Mouse (Mus musculus): ENCODE measurements around the gene Gsg1. TPM values are rescaled to one million over a fixed set of nuclear protein-coding genes. Genes with fewer than 3 reads are reported as not detected.

The Gsg1 gene
- 0.29 to 0.75 TPM in 2 of 3 replicates, not detected in the other for total RNA-seq (2017)

DNA sequence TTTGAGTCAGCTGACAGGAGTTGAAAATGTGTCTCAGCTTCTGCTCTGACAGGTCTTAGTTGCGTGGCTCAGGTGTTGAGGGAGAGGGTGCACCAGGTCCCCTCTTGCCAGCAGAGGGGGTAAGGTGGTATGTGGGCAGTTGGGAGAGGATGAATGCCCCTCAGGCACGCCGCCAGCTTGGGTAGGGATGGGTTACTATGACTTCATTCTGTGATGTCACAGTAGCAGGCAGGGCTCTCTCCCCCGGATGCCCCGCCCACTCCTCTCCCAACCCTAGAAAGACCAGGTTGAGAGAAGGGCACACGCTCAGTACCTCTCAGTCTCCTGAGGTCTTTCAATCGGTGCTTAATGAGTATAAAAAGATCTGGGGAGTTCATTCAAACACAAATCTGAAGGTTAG, at the start of gene Gsg1:
Gene Gsg1, minus strand, starts transcription at position 199 of the 400 bp plus-strand sequence.
- ATAC-seq (replicated peaks; ENCODE audit: insufficient number of reproducible peaks, low FRiP score, low TSS enrichment, poor library complexity, severe bottlenecking), result no peak

GRCm38 (mm10) chr6:135302421-135303125, 48.4 kb upstream of the Gsg1 start:
- no peak for ATAC-seq (replicated peaks; ENCODE audit: insufficient number of reproducible peaks, low FRiP score, low TSS enrichment, poor library complexity, severe bottlenecking)

DNA sequence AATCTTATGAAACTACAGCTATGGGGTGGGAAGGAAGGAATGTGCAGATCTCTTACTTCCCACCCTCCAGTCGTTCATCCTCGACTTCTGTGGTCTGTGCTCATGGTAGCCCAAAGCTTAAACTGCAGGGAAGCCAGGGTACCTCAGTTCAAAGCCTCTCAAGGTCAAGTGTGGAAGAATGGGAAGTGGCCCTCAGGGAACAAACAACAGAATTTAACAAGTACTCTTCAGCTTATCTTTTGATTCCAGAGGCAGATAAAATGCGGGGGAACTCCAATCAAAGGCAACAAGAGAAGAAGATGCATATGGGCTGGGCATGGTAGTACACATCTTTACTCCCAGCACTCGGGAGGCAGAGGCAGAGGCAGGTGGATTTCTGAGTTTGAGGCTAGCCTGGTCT, 46.3 kb upstream of the Gsg1 start:
- ATAC-seq (replicated peaks; ENCODE audit: insufficient number of reproducible peaks, low FRiP score, low TSS enrichment, poor library complexity, severe bottlenecking), result no peak

DNA sequence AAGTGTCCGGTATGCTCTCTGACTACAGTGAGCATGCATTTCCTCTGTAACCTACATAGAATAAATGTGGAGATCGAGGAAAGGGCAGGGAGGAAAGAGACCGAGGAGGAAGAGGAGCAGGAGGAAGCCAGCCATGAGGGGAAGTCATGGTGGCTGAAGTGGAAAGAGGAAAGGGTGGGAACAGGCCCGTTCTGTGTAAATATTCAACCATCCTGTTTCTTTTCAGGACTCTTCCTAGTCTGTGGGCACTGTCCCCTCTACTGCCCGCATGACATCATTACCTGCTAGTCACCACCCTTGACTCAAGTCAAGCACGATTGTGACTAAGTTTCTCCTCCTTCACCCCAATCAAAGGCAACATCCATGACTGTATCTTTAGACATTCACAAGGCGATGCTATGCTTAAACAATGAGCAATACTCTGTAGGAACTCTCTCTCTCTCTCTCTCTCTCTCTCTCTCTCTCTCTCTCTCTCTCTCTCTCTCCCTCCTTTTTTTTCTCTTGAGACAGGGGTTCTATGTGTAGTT, 44.9 kb upstream of the Gsg1 start:
- ATAC-seq (replicated peaks; ENCODE audit: insufficient number of reproducible peaks, low FRiP score, low TSS enrichment, poor library complexity, severe bottlenecking), result no peak

- ATAC-seq (replicated peaks; ENCODE audit: insufficient number of reproducible peaks, low FRiP score, low TSS enrichment, poor library complexity, severe bottlenecking), result no peak
Measured at GRCm38 (mm10) chr6:135297570-135297969, 43.4 kb upstream of the Gsg1 start.

DNA sequence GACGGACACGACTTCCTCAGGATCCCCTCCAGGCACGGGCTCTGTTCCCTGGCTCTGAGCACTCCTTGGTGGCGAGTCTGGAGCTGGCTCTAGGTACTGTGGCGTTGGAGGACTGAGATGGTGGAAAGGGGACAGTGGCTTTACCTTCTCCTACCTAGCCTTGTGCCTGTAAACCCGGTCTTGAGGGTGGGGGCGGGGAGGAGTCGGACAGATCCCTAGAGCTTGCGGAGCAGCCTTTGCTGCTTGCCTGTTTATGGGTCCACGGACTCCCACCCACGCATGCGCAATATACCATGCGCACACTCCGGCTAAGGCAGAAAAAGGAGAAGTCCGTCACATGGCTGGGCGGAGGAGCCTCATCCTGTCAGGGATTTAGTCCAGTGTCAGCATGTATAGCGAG, 42.1 kb upstream of the Gsg1 start:
- peak; percentile 91 for ATAC-seq (replicated peaks; ENCODE audit: insufficient number of reproducible peaks, low FRiP score, low TSS enrichment, poor library complexity, severe bottlenecking)

DNA sequence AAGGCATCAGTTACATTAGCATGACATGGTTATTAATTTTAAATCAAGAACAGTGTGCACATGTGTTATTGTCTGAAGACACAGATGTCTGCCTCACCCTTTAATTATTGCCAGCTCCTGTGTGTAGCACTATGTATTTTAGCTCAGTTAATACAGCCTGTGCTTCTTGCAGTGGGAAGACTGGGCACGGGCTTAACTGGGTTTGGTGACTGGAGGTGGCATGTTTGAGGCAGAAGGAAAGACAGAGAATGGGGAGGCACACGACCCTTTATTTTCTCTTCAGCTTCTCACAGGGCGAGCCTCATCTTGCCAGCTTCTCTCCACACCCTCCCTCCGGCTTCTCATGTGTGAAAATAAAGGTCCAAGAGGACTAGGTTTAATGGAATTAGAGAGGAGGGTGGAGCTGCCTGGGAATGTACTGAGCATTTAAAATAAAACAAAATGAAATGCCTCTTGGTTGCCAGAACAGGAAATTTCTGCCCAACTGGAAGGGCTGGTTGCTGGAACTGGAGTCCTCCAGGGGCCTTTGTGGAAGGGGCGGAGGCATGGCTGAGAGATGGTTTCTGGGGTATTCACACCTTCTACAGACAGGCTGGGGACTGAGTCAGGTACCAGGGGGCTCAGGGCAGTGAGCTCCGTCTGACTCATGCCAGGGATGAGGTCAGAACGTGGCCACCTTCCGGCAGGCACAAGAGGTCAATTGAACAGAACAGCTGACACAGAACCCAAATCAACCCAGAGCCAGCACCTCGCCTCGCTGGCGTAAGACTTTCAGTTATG, 41.1 kb upstream of the Gsg1 start:
- ATAC-seq (replicated peaks; ENCODE audit: insufficient number of reproducible peaks, low FRiP score, low TSS enrichment, poor library complexity, severe bottlenecking), result no peak

GRCm38 (mm10) chr6:135294150-135294549, 40.0 kb upstream of the Gsg1 start:
- no peak for ATAC-seq (replicated peaks; ENCODE audit: insufficient number of reproducible peaks, low FRiP score, low TSS enrichment, poor library complexity, severe bottlenecking)

- no peak for ATAC-seq (replicated peaks; ENCODE audit: insufficient number of reproducible peaks, low FRiP score, low TSS enrichment, poor library complexity, severe bottlenecking)
Measured at GRCm38 (mm10) chr6:135292391-135292790, 38.2 kb upstream of the Gsg1 start.

DNA sequence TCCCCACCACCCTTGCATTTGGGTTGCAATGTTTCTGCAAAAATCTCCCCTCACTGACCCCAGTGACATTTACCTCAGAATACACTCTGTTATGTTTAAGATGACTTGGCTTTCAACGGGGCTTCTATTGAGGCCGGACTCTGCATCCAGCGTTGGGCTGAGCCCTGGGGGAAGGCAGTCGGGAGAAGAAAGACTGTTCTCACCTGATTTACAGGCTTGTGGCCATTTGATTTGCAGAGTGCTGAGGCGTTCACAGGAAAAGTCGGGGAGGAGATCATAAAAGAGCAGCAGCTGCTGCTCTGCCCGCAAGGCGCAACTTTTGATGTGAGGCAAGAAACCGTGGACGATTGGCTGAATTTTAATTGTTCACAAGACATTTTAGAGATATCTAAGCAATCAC, 25.7 kb upstream of the Gsg1 start:
- no peak for ATAC-seq (replicated peaks; ENCODE audit: insufficient number of reproducible peaks, low FRiP score, low TSS enrichment, poor library complexity, severe bottlenecking)

GRCm38 (mm10) chr6:135279286-135279685, 25.1 kb upstream of the Gsg1 start:
- no peak for ATAC-seq (replicated peaks; ENCODE audit: insufficient number of reproducible peaks, low FRiP score, low TSS enrichment, poor library complexity, severe bottlenecking)

- ATAC-seq (replicated peaks; ENCODE audit: insufficient number of reproducible peaks, low FRiP score, low TSS enrichment, poor library complexity, severe bottlenecking), result no peak
Measured at GRCm38 (mm10) chr6:135278302-135278701, 24.2 kb upstream of the Gsg1 start.

- no peak for ATAC-seq (replicated peaks; ENCODE audit: insufficient number of reproducible peaks, low FRiP score, low TSS enrichment, poor library complexity, severe bottlenecking)
Measured at GRCm38 (mm10) chr6:135276474-135277295, 22.5 kb upstream of the Gsg1 start.

- ATAC-seq (replicated peaks; ENCODE audit: insufficient number of reproducible peaks, low FRiP score, low TSS enrichment, poor library complexity, severe bottlenecking), result no peak
Measured at GRCm38 (mm10) chr6:135275231-135275630, 21.1 kb upstream of the Gsg1 start.

- ATAC-seq (replicated peaks; ENCODE audit: insufficient number of reproducible peaks, low FRiP score, low TSS enrichment, poor library complexity, severe bottlenecking), result no peak
Measured at GRCm38 (mm10) chr6:135273066-135273465, 18.9 kb upstream of the Gsg1 start.

DNA sequence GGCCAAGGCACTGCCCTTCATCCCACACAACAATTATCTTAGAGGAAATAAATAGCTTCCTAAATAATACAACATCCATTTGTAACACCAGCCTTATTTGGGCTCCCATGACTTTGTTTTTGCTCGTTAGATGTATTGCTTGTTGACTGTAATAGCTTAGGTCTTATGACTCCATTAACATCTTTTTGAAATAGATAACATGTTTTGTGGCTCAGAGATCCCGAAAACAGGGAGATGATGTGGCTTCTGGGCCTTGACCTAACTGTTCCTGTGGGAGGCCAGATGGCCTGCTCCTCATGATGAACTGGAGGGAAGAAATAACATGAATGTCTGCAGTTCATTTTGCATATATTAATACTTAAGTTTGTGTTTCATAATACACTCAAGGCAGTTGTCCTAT, 17.6 kb upstream of the Gsg1 start:
- no peak for ATAC-seq (replicated peaks; ENCODE audit: insufficient number of reproducible peaks, low FRiP score, low TSS enrichment, poor library complexity, severe bottlenecking)

DNA sequence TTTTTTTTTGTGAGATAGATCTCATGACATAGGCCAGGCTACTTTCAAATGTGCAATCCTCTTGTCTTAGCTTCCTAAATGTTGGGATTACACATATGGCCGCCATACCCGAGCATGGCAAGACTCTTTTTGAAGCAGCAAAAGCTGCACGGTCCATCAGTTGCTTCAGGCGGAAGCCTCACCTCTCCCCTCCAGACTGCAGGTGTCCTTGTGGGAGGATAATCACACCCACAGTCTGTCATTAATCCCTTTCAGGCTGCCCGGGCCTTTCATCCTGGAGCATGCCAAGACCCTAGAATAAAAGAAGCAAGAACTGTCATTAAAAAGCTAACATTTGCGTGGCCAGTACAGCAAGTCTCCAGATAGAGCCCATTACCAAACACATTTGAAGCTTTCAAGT, 15.5 kb upstream of the Gsg1 start:
- ATAC-seq (replicated peaks; ENCODE audit: insufficient number of reproducible peaks, low FRiP score, low TSS enrichment, poor library complexity, severe bottlenecking), result no peak

- no peak for ATAC-seq (replicated peaks; ENCODE audit: insufficient number of reproducible peaks, low FRiP score, low TSS enrichment, poor library complexity, severe bottlenecking)
Measured at GRCm38 (mm10) chr6:135268392-135268791, 14.2 kb upstream of the Gsg1 start.

DNA sequence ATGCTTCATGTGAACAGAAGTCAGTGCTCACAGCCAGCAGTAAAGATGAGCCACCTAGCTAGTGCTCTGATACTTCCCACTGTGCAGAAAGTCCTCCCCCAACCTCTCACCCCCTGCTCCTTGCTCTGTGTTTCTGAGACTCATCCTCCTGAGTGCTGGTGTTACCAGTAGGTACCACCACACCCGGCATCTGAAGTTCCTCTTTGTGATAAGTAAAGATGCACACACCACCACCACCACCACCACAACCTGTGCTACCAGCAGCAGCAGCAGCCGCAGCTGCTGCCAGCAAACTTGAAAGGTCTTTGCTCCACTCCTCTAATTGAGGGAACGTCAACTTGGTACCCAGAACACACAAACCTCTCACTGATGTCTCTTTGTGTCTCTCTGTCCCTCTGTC, 13.1 kb upstream of the Gsg1 start:
- ATAC-seq (replicated peaks; ENCODE audit: insufficient number of reproducible peaks, low FRiP score, low TSS enrichment, poor library complexity, severe bottlenecking), result no peak
